Mouse (Mus musculus): ENCODE data around the gene Igsf8.

The Igsf8 gene

DNA sequence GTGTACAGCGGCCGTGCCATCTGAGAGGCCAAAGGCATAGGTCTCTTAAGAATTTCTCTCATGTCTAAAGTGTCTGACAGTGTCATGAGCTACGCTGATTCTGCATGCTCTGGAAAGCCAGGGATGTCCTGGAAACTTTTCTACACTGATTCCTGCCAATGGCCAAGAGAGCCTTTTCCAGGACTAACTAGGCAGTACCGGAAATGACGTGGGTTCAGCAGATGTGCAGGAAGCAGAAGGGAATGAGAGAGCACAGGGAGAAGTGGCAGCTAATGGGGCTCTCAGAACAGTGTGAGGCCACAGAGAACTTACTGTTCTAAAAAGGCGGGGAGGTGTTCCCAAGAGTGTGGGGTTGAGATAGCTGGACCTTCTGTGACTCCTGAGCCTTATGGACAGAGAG is 11.9 kb downstream of the Igsf8 start:
- no peak for DNase-seq (ENCODE audit: low read depth)

DNA sequence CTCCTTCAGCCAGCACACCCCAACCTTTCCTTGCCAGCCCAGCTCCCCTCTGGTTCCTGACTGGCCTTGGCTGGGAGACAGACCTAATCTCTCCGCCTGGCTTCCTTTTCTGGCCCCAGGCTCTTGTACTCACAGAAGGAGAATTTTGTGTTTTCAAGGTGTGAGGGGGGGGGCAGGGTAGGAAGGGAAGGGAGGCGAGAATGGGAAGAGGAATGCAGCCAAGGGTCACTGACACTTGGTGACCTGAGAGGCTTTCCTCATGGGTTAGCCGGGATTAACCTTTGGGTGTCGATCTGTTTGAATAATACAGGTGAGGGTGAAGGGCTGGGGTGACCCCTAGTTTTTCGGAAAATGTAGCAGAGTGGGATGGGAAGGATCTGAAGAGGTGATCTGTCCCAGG is 12.7 kb downstream of the Igsf8 start:
- DNase-seq (ENCODE audit: low read depth) = no peak

DNA sequence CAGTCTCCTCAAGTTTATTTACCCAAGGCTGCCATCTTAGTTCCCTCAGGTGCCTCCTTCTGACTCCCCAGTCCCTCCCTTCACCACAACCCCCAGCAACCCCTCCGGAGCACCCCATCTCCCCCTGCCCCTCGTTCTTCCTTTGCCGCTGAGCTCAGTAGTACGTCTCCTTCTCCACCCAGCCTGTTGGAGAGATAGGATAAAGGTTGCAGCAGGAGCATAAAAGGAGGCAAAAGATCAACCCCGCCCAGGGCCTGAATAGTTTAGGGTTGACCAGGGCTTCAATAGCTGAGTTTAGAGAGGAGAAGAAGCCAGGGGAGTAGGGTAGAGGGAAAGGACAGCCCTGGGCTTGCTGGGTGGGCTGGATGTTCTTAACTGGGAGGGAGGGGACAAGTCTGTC is 13.1 kb downstream of the Igsf8 start:
- DNase-seq (ENCODE audit: low read depth) = no peak

DNA sequence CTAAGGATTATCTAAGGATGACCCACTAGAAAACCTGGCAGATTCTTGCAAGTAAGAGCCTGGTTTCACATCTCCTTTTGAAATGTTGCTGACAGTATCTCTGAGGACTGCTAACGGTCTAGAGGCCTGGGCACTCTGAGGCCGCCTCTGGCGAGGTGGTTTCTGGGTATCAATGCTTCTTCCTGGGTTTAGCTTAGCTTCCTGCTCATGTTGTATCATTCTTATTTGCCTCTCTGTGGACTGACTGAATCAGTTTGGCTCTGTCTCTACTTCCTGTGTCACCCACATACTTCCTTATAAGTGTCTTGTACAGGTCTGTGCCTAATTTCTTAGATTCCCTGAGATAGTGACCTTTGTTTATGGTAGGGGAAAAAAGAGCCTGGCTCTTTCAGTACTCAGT is 15.7 kb downstream of the Igsf8 start:
- peak; percentile 53 for DNase-seq (ENCODE audit: low read depth)

DNA sequence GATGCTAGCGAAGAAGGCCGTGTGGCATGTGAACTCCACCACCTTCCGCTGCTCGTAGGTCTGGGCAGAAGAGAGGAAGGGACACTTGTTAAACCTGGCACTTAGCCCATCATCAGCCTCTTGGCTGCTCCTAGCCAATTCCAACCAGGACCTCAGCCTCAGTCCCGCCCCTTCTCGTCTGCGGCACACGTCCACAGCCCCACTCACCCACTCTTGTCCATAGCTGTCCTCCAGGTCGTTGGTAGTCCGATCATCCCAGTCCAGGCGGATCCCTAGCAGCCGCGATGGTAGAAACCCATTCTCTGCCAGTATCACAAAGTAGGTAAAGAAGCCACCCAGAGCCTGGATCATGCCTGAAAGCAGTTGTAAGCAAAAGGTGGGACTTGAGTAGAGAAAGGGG is 16.9 kb downstream of the Igsf8 start:
- DNase-seq (ENCODE audit: low read depth) = no peak

DNA sequence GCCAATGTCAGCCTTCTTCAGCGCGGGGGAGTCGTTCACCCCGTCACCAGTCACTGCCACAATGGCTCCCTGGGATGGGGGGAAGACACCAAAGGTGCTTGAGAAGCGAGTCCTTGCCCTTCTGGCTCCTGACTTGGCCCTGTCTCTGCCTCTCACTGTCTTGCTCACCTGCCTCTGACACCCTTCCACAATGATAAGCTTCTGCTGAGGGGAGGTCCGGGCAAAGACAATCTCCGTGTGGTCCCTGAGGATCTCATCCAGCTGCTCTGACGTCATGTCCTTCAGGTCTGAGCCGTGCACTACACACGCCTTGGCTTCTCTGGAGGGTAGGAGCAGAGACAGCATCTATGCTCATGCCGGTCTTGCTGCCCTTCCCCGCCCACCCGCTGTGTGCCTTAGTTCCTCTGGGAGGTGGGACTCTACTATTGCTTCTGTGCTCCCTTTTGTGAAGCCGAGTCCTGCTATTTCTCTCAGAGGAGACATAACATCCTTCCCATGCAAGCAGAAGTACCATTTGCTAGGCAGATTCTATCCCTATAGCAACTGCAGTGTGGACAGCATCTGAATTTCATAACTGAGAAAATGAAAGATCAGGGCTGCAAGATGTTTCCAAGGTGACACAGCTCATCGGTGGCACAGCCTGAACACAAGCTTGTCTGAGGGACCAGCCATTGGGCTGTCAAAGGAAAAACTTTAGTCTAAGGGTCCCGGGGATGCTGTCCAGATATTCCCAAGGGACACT is 18.5 kb downstream of the Igsf8 start:
- DNase-seq (ENCODE audit: low read depth) = no peak

DNA sequence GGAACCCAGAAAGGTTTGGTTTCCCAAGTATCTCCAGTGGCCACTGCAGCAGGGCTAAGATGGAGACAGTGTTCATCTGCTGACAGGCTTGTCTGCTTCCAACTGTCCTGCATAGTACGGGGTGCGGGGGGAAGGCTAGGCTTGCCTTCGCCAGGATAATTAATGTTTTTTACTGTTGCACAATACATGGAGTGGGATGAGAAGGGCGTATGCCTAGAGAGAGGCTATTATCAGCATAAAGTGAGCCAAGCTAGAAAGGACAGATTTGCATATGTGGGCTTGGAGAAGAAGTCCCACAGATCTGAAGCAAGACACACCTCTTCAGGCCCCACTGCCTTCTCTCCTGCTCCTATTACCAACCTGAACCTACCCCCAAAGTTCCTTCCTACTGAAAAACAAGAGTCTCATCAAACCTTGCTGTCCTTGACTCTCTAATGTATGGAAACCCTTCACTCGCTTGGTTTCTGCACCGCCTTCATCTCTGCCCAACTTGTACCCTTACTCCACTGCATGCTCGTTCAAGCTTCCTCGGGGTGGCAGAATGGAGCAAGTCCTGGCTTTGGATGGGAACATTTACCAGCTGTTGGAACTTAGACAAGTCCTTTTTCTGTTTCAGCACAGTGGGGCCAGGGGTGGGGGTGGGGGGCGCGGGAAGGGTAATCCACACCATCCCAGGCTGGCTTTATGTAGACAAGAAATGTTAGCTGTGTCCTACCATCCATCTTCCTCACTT is 20.2 kb downstream of the Igsf8 start:
- no peak for DNase-seq (ENCODE audit: low read depth)

DNA sequence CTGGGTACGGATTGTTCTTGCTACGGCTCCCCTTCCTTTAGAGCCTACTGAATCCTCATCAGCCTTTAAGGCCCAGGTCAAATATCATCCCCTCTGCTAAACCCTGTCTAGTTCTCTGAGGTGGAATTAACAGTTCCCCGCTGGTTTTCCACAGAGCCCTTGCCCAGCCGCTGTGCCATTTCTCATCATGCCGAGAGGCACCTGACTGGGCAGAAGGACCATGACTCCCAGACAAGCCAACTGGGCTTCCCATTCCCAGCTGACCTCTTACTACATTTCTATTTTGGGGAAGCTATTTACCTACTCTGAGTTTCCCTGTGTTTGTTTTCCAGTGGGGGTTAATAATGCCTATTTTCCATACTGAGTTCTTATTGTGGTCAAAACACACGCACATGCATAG is 21.6 kb downstream of the Igsf8 start:
- DNase-seq (ENCODE audit: low read depth) = no peak

DNA sequence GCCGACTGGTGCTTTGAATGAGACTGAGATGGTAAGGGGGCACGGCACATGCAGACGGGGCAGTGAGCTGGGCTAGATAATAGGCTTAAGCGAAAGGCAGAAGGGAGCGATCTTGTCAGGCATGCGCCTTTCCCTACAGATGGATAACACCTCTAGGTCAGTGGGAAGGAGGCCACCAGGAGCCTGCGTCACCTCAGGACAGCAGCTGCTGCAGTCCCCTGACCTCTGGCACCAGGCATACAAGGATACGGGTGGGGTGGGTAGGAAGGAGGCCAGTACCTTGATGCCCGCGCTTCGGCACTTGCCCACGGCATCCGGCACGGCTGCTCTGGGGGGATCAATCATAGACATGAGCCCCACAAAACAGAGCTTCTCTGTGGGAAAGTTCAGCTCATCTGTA is 22.8 kb downstream of the Igsf8 start:
- no peak for DNase-seq (ENCODE audit: low read depth)

DNA sequence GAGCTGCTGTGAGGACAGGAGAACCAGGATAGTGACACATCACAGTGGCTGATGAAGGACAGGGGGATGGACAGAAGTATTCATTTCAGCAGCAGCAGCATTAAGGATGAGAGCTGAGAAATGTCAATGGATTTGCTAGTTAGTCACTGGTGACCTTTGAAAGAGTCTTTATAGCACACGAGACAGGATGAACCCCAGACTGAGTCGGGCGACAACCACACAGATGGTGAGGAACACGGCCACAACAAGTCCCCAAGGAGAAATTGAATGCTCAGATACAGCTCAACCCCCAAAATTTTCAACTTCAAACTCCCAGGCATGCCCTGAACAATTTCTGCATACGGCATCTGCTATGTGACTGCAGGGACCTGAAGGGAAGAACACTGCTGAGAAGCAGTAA is 25.3 kb downstream of the Igsf8 start:
- no peak for DNase-seq (ENCODE audit: low read depth)

DNA sequence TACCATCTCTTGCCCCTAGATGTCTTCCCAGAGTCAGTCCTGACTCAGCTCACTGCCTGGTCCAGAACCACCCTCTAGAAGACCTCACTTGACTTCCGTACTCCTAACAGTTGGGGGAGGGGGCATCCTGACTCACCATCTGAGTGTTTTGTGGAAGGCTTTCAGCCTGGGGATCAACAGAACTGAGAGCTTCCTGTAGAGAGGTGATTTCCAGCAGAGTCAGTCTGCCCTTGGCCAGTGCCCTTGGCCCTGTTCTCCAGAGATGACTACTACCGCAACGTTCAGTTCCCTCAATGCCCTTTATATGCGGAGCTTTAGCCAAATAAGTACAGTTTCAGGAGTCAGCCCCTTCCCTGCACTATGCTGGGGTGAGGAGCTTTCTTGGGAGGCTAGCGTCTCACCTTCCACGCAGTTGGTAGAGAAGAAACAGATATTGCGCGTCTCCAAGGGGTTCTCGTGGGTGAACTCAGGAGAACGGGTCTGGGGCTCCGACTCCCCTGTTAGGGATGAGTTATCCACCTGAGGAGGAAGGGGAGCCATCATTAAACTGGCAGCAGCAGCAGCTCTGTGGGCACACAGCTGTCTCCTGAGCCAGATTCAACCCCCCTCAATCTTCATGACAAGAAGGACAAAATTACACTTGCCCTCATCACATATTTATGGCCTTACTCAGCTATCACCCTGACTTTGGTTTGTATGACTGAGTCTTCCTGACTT is 27.6 kb downstream of the Igsf8 start:
- no peak for DNase-seq (ENCODE audit: low read depth)

DNA sequence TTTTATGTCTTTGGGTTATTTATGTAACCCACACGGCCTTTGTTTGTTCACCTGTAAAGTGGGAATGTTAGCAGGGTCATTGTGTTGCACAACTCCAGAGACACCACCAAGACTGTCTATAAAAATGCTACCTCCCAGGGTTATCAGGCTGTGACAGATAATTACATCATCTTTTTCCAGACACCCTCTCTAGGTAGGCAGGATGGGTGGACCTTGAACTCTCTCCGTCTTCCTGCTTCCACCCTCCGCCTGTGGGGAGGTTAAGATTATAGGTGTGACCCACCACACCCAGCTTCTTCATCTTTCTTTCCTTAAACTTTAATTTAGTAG is 28.1 kb downstream of the Igsf8 start:
- DNase-seq (ENCODE audit: low read depth) = no peak

DNA sequence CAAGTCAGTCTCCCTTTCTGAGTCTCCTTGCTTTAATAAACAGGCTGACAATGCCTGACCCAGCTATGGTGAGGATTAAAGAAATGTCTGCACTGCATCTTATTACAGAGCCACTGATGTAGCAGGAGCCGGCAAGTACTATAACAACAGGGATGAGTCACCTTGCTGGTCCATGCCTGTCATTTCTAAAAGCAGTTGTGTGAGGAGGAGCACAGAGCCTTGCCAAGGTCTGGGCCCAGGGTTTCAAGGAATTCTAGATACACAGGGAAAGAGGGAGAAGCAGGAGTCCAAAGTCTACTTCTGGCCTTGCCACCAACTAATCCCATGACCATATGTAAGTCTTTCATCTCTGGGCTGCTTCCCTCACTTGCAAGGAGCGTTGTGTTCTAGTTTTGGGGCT is 31.4 kb downstream of the Igsf8 start:
- DNase-seq (ENCODE audit: low read depth) = no peak

DNA sequence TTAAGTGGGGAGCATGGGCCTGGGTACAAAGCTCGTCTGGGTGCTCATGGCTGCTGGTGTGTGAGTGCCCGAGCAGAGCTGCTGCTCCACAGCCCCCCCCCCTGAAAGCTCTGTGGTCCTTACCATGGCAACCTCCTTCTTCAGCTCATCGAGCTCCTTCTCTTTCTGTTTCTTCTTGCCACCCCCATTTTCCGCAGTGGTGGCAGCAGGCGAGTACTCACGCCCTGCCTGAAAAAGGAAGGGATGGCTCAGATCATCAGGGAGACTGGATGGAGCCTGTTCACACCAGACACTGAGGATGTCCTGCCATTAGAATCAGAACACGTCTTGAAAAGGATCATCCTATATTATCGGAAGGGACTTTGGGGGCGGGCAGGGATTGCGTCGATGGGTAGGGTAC is 32.0 kb downstream of the Igsf8 start:
- DNase-seq (ENCODE audit: low read depth) = no peak

DNA sequence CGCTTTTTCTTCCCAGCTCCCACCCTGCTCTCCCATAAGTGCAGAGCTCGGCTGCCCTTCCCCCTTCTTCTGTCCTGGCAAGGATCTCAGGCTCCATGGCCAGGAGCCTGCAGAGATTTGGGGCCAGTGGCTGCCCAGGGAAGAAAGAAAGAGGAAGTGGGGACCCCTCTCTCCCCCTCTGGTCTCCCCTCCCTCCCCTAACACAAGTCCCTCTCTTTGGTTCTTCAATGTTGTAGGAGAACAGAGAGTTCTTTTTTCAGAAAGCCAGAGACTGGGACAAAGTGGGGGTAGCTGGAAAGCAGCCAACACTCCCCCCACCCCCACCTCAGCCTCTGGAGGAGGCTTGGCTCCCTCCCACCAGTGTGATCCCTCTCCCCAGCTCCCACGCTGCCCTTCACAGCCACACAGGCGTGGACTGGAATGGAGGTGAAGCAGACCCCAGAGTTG is 34.3 kb downstream of the Igsf8 start:
- DNase-seq (ENCODE audit: low read depth) = no peak

DNA sequence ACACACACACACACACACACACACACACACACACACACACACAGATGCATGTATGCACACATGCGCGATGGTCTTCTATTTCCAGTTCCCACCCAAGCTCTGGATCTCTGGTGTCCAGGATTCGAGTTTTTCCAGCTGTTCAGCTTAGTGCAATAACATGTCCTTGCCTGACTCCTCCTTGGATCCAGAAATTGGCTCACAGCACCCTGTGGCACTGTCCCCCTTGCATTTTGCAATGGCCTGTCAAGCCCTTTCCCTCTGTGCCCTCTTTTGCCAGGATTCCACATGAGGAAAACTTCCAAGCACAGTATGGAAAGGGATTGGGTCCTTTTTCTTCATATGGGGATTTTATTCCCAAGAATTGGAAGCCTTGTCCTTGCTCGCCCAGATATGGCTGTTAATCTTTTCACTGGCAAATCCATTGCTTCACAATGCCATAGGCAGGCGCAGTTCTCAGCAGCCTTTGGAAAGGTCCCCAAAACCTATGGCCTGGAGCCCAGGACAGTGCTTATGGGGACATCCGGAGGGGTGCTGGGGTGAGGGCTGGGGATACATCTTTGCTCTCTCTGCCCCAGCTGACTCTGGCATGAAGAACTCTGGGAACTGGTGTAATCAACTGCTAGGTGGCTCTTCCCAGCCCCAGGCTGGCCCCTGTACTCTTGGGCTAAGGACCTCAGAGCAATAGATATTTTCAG is 35.5 kb downstream of the Igsf8 start:
- DNase-seq (ENCODE audit: low read depth) = no peak

DNA sequence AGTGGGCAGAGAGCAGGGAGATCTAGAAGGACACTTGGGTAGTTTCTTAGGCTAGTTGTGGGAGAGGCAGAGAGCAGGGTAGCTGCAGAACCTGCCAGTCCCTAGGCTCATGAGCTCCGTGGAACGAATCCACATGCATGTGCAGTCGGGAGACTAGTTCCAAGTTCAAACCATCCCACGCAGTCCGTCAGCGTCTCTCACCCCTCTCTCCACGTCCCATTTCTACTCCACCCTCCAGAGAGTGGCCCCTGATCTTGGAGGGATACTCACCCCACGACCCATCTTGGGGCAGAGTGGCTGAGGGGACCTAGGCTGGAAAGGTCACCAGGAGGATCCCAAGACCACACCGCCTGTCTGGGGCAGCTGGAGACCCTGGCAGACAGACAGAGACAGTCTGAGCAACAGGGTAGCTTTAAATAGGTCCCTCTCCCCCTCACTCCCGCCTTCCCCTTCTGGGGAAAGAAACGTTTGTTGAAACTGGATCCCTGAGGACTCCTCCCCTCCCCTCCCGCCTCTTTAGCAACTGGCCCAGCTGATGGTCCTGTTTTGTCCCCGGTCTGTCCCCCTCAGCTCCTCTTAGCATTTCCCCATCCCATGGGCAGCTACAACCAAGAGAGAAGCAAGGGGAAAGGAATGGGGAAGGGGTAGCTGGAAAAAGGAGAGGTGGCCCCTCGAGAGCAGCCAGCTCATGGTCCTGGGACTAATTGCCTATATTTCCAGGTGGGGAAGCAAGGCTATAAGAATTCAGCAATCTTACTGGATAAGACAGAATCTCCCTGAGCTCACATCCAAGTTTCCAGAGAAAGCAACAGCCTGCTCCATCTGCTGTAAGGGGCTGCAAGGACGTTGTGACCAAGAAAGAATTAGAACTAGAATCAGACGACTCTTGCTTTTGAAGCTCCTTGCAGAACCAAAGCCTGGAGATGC is 36.4 kb downstream of the Igsf8 start, which contains the start of gene Atp1a2:
Atp1a2 (minus strand) TSS at position 454 of the 927 bp plus-strand sequence.
- no peak for DNase-seq (ENCODE audit: low read depth)

DNA sequence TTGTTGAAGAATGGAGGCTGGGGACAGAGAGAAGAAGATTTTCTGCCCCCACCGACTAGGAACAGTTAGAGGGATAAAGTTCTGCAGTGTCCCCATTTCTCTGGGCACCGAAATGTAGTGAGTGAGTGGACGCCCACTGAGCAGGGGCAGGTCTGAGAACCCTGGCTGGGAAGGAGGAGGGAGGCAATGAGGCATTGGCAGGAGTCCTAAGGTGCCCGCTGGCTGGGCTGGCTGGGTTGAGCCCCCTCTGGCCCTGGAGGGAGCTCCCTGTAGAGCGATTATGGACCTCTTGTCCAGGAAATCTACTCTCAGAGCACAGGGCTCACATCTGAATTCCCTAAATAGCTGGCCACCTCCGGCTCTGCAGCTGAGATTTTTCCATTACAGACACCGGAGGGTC is 38.1 kb downstream of the Igsf8 start:
- DNase-seq (ENCODE audit: low read depth) = no peak

DNA sequence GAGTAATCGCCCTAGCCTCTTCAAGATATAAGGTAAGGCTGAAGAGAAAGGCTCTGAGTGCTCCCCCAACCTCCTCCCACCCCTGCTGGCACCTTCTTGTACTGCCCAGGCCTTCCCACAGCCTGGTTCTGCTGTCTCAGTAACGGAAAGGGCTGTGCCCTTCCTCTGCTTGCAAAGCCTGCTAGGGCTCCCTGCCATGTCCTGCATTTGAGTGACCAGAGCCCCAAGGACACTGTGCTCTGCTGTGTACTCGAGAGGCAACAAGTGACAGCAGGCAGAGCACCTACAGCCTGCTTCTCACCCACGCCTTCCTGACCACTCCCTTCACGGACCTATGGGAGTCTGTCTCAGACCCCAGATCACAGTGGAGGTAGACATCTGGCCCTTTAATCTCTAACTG is 38.8 kb downstream of the Igsf8 start:
- no peak for DNase-seq (ENCODE audit: low read depth)

DNA sequence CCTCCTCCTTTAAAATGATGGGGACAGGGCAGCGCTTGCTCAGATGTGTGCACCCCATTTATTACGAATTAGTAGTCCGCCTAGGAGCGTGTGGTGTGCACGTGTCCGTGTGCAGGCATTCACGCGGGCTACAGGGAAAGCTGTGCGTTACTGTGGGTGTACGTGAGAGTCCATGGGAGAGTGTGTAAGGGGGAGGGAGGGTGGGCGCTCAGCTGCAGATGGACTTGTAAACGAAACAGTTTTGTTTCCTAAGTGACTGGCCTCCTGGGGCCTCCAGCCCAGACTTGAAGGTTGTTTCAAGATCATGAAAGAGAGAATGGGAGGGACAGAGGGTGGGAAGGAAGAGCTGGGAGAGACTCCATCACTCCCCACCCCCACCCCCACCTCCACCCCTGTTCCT is 39.7 kb downstream of the Igsf8 start:
- no peak for DNase-seq (ENCODE audit: low read depth)

DNA sequence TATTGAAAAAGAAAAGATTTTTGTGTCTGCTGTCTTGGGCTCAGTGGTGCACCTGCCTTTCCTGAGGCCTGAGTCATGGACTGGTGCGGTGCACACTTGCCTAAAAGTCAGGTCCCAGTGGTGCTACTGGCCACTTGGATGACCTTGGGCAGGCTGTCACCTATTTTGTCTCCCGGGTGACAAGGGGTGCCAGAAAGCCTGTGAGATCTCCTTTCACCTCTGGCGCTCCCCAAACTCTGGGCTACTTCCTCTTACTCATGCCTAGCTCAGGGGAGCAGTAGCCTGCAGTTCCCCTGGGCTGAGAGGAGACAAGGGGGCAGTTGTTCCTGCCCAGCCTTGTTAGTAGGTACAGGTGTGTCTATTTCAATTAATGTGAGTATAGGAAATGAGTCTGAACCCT is 40.9 kb downstream of the Igsf8 start:
- no peak for DNase-seq (ENCODE audit: low read depth)

DNA sequence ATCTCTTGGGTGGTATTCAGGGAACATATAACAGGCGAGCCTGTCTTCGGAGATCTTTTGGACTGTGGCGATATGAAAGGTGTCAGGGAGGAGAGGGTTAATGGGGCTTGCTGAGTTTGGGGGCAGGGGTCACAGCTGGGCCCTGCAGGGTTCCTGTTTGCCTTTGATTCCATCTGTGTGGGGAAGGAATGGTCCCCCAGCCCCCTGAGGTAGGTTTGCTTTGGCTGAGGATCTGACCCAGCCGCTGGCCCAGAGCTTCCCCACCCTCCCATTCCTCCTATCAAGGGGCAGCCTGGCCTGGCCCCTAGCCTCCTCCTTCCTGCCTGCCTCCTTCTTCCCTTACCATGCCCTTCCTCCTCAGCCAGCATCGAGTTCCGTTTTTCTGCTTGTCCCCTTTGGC is 41.4 kb downstream of the Igsf8 start:
- no peak for DNase-seq (ENCODE audit: low read depth)
